Mouse (Mus musculus): ENCODE measurements around the gene Med20.
"Not testable (repeated sequence)": the region's sequence is repeated elsewhere in the genome, so short reads cannot be mapped to it uniquely, and the experiment has no call there.

The Med20 gene

DNA sequence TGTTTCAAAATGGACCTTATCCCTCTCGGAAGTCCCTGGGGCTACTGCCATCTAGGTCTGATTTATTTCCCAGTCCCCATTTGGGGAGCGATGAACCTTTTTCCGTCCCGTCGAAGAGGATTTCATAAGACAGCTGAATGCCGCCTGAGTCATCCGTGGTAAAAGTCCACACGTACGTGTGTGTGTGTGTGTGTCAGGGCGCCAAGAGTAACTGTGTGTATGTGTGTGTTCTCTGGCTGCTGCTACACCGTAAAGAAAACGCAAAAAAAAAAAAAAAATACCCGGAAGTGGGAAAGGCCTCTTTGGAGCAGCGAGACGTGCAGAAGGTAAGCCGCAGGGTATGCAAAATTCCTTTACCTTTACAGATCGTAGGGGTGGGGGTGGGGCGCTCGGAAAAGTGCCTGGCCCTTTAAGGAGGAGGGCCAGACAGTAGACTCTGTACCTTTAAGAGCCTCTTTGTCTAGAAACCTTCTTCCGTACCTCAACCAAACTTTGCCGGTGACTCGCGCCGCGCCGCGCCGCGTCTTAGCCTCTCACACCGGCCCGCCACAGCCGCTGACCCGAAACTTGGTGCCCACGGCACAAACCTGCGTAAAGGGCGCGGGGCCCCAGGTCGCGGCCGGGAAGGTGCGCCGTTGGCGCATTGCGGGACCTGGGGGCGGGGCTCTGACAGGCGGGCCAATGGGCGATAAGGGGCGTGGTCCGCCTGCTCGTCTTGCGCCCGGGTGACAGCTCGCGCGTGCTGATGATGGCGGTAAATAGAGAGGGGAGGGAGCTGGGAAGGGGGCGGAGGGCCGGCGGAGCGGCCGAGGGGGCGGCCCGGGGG is 17.7 kb downstream of the Med20 start:
- DNase-seq: peak; percentile 98

DNA sequence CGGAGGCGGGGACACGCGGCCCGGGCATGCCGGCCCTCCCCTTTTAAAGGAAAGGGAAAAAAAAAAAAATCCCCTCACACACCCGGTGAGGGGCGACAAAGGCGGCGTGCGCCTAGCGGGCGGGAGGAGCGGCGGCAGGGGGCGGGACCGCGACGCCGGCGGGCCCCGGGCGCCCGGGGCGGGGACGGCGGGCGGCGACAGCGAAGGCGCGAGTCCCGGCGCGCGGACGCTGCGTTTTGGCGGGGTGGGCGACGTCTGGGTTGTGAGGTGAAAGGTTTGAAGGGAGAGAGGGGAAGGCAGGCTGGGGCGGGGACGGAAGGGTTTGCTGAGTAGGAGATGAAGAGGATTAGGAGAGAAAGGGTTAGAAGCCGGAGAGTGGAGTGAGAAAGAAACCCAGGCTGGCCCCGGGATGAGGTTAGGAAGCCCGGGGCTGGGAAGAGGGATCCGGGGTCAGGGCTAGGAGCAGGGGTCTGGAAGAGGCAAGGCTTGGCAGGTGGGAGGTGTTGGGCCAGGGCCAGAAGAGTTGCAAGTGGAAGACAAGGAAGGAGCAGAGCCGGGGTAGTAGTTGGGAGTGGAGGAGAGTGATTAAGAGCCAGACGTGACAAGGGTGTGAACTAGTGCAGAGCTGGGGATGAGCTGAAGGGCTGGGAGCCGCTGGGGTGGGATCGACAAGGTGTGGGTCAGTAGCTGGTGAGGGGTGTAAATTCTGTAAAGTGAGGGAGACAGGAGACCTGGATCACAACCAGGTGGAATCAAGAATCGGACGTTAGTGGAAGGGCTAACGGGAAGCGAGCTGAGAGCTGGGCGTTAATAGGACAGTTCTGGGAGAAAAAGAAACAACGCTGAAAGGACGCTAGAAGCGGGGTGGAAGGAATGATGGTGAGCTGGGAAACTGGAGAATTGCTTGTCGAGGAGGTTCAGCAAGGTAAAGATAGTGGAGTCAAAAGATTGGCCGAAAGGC is 18.6 kb downstream of the Med20 start:
- no peak for DNase-seq

DNA sequence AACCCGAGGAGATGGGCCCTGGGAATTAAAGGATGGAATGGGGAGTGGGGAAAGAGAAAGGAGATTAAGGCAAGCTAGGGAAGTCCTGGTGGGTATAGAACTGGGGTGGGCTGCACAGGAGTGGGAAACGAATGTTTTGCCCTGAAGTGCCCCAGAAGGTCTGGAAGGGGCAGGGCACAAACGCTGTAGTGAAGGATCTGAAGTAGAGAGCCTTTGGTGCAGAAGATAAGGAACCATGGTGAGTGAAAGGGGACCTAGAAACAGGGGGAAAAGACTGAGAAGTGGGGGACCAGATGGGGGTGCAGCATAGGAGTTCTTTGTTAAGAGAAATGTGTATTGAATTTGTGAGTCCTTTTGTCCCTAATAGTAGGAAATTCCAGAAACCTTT is 19.3 kb downstream of the Med20 start, which contains the start of gene Usp49:
TSS of gene Usp49 (plus strand) at position 13 of the 388 bp plus-strand sequence.
- no peak for DNase-seq

DNA sequence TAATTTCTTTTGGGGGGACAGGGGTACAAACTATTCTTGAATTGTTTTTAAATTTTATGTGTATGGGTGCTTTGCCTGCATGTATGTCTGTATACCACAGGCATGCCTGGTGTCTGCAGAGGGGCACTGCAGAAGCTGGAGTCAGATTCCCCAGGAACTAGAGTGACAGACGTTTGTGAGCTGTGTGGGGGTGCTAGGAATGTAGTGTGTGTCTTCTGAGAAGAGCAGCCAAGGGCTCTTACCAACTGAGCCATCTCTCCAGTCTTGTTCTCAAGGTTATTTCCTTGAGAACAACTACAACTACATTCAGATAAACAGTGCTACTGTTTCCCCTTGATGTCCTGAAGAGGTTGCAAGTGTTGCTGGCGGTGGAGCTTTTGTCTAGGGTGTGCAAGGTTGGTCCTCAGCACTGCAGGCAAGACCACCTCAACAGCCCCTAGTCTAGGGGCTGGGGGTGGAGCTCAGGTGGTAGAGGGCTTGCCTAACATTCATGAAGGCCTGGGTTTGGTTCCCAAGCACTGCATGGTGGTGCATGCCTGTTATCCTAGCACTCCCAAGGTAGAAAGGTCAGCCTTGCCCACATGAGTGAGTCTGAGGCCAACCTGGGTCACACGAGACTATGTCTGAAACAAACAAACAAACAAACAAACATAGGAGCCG is 20.9 kb downstream of the Med20 start:
- no peak for DNase-seq

DNA sequence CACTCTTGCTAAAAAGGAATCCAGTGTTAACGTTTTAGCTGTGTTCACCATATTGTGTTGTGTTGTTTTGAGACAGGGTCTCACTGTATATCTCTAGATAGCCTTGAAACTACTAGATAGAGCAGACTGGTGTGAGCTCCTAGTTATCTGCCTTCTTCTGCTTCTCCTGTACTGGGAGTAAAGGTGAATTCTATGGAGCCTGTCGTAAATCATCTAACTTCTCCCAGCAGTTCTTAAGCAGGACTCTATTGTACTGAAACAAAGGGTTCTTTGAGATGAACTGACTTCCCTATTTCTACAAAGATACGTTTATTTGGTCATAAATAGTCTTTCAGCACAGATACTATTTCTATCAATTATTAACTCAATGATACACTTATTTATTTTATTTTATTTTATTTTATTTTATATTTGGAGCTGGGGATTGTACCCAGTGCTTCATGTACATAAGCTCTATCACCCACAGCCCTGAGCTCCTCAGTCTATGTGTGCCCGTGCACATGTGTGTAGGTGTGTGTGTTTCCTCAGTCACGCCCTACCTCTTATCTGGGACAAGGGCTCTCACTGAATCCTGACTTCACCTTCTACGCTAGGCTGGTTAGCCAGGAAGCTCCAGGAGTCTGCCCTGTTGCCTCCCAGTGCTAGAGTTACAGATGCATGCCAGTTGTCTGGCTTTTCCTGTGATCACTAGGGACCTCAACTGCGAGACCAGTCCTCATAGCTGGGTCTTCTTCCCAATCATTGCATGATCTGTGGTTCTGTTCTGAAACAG is 22.8 kb downstream of the Med20 start:
- DNase-seq: no peak

DNA sequence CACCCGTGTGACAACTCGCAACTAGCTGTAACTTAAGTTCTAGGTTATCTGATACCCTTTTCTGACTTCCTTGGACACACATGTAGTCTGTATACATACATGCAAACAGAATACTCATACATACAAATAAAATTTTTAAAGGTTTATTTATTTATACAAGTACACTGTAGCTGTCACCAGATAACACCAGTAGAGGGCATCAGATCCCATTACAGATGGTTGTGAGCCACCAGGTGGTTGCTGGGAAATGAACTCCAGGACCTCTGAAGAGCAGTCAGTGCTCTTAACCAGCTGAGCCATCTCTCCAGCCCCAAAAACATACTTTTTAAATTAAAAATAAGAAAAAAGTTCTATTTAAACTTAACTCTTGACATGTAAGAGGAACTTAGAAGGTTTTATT is 31.6 kb downstream of the Med20 start:
- DNase-seq: no peak

DNA sequence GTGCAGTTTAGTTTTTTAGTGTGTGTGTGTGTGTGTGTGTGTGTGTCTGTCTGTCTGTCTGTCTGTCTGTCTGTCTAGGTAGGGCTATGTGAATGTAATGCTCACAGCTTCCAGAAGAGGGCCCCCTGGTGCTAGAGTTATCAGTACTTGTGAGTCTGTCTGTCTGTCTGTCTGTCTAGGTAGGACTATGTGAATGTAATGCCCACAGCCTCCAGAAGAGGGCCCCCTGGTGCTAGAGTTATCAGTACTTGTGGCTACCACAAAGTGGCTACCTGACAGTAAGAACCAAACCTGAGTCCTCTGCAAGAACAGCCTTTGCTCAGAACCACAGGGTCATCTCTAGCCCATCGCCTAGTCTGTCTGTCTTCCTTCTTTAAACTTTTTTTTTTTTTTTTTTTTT is 35.3 kb downstream of the Med20 start:
- DNase-seq: peak; percentile 81

DNA sequence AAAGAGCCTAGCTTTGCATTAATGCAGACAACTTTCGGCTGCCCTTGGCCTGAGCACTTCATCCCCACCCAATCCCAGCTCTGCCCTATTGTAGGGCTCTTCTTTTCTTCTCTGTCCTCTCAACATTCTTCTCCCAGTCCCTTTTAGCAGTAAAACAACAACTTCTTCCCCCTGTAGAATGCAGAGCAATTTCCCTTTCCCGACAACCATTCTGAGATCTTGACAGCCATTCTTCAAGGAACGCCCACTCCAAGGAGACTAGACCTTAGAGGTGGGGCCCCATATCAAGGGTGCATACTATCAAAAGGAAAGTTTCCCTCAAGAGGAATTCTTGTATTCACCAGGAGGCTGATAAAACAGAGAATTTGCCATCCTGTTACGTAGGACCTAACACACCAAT is 37.6 kb downstream of the Med20 start:
- no peak for DNase-seq

DNA sequence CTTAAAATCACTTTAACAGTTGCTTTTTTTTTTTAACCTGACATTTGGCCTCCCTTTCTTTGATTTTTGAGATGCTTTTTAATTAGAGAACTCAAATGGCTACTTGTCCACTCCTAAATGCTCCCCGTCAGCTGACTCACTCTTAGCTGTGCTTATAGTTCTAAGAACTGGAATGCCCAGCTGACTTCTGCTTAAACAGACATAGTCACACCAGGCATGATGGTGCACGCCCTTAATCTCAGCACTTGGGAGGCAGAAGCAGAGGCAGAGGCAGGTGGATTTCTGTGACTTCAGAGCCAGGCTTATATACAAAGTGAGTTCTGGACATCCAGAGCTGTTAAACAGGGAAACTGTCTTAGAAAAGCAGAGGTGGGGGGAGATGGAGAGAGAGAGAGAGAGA is 40.6 kb downstream of the Med20 start:
- DNase-seq: no peak

DNA sequence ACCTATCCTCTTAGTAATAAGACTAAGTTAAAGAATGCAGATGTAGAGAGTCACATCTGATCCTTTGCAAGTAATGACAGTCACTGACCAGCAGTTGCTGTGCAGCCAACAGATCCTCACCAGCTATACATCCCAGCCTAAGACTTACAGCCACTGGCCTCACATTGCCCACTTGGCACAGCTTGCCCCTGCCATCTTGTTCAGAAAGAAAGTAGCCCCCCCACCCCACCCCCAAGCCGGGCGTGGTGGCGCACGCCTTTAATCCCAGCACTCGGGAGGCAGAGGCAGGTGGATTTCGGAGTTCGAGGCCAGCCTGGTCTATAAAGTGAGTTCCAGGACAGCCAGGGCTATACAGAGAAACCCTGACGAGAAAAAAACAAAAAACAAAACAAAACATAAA is 43.0 kb downstream of the Med20 start:
- DNase-seq: not testable (repeated sequence)

DNA sequence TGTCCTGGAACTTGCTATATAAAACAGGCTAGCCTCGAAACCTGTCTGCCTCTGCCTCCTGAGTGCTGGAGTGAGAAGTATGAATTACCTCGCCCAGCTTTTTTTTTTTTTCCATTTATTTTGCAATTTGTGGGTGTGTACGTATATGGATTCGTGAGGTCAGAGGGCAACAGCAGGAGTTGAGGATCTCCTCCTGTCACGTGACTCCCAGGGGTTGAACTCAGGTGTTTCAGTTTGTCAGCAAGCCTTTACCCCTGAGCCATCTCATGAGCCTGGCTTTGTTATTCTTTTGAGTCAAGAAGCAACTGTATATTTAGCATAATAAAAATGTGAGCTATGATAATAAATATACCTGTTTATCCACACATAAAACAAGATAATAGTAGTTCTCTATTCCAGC is 44.3 kb downstream of the Med20 start:
- DNase-seq: no peak

DNA sequence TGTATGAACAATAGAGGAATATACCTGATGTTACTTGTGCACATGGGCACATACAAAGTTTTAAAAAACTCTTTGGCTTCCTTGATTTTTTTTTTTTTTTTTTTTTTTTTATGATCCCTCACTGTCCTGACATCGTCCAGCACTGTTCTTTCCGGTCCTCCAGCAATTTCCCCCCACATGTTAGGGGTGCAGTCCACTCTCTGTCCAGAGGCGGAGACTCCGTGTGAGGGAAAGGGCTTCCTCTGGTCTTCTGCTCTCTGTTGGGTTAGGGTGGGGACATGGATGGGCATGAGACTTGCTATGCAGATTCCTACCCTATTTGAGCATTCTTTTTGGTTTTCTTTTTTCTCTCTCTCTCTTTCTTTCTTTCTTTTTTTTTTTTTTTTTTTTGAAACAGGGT is 46.5 kb downstream of the Med20 start:
- DNase-seq: no peak

DNA sequence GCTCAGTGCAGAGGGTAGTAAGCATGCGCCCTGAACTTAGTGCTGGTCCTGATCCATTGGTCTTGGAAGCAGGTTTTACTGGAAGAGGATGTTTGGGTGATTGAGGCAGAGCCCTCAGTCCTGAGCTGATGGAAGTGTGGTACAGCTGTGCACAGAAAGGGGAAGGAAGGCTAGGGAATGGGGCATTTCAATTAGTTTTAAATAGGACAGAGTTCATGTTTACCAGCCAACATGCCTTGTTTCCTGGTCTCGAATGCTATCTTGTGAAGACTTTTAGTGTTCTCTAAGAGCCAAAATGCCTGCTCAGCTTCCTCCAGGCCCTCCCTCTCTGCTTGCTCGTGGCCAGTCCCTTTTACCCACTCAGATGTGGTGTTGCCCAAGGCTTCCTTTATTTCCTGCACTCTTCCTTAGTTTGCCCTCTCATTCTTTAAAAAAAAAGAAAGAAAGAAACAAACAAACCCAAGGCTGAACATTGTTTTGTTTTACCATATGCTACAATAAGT is 47.4 kb downstream of the Med20 start:
- no peak for DNase-seq

DNA sequence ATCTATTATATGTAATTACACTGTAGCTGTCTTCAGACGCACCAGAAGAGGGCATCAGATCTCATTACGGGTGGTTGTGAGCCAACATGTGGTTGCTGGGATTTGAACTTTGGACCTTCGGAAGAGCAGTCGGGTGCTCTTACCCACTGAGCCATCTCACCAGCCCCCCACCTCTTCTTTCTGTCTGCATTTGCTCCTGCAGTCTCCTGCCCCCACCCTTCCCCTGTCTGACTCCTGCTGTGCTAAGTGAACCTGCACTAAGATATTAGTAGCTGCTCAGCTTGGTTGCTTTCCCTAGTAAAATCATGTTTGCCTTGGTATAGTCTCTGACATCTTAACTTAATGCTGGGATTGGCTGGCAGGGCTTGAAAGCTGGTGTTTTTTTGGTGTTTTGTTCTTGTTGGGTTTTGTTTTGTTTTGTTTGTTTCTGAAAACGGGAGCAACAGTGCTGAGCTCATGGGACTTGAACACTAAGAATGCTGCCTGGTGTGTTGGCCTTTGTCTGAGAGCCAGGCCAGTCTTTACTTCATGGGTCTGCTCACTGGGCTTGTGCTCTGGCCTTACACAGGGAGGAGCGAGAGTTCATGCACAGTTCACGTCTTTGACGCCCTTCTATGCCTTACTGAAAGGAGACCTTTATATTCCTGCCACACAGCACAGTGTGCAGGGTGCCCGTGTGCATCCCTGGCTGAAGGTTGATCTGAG is 51.8 kb downstream of the Med20 start:
- no peak for DNase-seq

DNA sequence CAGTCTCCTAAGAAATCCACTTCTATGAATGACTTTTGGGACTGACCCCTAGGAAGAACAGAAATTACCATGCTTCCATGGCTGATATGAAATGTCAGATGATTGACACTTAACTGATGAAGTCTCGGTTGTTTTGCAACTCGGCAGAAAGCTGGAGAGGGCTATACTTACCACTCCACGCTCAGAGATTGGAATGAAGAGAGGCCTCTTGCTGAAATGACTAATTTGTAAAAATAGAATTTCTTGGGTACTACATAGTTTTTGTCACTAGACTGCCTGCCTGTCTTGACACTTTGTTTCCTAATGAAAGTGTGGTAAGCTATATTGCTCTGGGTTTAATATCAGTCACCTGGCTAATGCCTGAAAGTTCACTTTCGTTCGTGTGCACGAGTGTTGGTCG is 53.1 kb downstream of the Med20 start:
- DNase-seq: no peak

DNA sequence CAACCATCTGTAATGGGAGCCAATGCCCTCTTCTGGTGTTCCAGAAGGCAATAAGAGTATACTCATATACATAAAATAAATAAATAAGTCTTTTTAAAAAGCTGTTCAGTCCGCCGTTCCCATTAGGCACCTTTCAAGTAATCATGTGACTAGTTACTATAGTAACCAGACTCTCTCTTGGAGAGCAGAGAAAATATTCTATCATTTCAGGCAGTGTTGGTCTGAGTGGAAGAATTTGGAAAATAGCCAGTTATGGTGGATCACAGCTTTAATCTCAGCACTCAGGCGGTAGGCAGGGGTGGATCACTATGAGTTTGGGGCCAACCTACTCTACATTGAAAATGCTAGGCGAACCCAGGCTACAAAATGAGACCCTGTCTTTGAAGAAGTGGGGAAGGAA is 57.8 kb downstream of the Med20 start:
- no peak for DNase-seq

DNA sequence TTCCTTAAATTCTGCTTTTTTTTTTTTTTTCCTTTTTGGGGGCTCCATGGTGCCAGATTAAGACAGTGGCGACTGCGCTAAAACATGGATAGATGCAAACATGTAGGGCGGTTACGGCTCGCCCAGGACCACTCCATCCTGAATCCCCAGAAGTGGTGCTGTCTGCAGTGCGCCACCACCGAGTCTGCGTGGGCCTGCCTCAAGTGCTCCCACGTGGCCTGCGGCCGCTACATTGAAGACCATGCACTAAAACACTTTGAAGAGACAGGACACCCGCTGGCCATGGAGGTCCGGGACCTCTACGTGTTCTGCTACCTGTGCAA is 60.6 kb downstream of the Med20 start:
- no peak for DNase-seq

DNA sequence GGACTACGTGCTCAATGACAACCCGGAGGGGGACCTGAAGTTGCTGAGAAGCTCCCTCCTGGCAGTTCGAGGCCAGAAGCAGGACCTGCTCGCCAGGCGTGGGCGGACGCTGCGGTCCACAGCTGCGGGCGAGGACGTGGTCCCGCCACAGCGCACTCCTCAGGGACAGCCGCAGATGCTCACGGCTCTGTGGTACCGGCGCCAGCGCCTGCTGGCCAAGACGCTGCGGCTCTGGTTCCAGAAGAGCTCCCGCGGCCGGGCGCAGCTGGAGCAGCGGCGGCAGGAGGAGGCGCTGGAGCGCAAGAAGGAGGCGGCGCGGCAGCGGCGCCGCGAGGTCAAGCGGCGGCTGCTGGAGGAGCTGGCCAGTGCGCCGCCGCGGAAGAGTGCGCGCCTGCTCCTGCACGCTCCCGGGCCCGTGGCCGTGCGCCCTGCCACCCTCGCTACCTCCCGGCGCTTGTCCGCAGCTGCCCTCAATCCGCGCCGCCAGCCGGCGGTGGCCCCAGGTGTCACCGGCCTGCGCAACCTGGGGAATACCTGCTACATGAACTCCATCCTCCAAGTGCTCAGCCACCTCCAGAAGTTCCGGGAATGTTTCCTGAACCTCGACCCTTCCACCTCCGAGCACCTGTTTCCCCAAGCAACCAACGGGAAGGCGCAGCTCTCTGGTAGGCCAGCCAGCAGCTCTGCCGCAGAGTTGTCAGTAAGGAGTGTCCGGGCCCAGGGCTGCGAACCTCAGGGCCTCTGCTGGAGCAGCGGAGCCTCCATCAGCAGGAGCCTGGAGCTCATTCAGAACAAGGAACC is 61.1 kb downstream of the Med20 start:
- peak; percentile 84 for DNase-seq
